ENCODE assay signal across 9 mouse cellular contexts in genomic region chr6:41112861-41113610, GRCm38 (mm10).
A peak's percentile ranks its signal among the peaks of the same experiment; 100 is the strongest.
DNase-seq lines count a peak whose midpoint lies in the region; ATAC-seq and TF ChIP-seq lines count a peak whose summit lies in the region.
"Had no signal": no experiment of that assay in that cellular context is flagged by ENCODE, and none has a peak within 500 bp of the region (broad histone marks: within the 10 kb centered on the region; RNA-seq: fewer than 3 reads in every experiment).

No protein-coding gene starts in this region.

- no peak overlapping the region for H3K4me2 ChIP-seq in forebrain, embryonic 11.5 days (ENCODE audit: low read depth, low read length, severe bottlenecking)
- no peak overlapping the region for H3K4me2 ChIP-seq in forebrain, embryonic 12.5 days
- H3K4me2 ChIP-seq: limb, embryonic 12.5 days had no signal

- peak; percentile 49 to 65 (median 57) for TF ChIP-seq CTCF in MEL (IDR thresholded peaks at IDR 0.05 in 2 of 3, conservative IDR thresholded peaks at IDR 0.05 in 1 of 3; ENCODE audit: control insufficient read depth in 1 of 3, insufficient read depth in 1 of 3, low read depth in 2 of 3, low read length in 3 of 3, poor library complexity in 1 of 3, severe bottlenecking in 1 of 3)

- H3K36me3 ChIP-seq in forebrain, embryonic 11.5 days (ENCODE audit: control insufficient read depth, insufficient read depth, low read length), result no peaks in the 10 kb centered on the region
- H3K36me3 ChIP-seq in forebrain, embryonic 12.5 days (replicated peaks), result no peaks in the 10 kb centered on the region
- H3K36me3 ChIP-seq in MEL (ENCODE audit: control insufficient read depth in 1 of 2, insufficient read depth in 2 of 2, low read length in 2 of 2), result no peaks in the 10 kb centered on the region
- H3K36me3 ChIP-seq: limb, embryonic 12.5 days had no signal

- peak; percentile 14; the same call in 1 of the 2 replicates for TF ChIP-seq RAD21 in MEL (IDR thresholded peaks at IDR 0.05; ENCODE audit: low read depth, low read length)

- no peaks in the 10 kb centered on the region for H3K79me2 ChIP-seq in MEL (ENCODE audit: control insufficient read depth, insufficient read depth, low read length, poor library complexity)

- peak; percentile 33; the same call in 1 of the 2 replicates for ATAC-seq in forebrain, embryonic 11.5 days (replicated peaks; ENCODE audit: low FRiP score)
- ATAC-seq in forebrain, embryonic 12.5 days (ENCODE audit: low FRiP score), result no peak
- ATAC-seq in megakaryocyte progenitor cell, adult 5-6 weeks (replicated peaks; ENCODE audit: poor library complexity), result peak; percentile 71

- H3K9me3 ChIP-seq in forebrain, embryonic 11.5 days (ENCODE audit: control insufficient read depth, low read length), result no peaks in the 10 kb centered on the region
- no peaks in the 10 kb centered on the region for H3K9me3 ChIP-seq in forebrain, embryonic 12.5 days
- H3K9me3 ChIP-seq in MEL (replicated peaks; ENCODE audit: insufficient read depth, low read length), result no peaks in the 10 kb centered on the region
- H3K9me3 ChIP-seq: limb, embryonic 12.5 days had no signal

- intact Hi-C loops in heart, postnatal 14 days (cut with DNase I), result no loop called here

- no peak for TF ChIP-seq EP300 in MEL (IDR thresholded peaks at IDR 0.05; ENCODE audit: low read depth in 1 of 2, low read length in 2 of 2)

- peak; percentile 64 for DNase-seq in forebrain, embryonic 11.5 days (ENCODE audit: low spot score)
- peak; percentile 25 for DNase-seq in MEL (ENCODE audit: low read depth, low spot score)
- peak; percentile 12 to 20 for DNase-seq in cerebellum, postnatal 36 days
- DNase-seq in heart, postnatal 14 days, result peak; percentile 45 to 59
- peak; percentile 29 to 47 for DNase-seq in layer of hippocampus, postnatal 36 days
- peak; percentile 79 to 91 for DNase-seq in spleen, postnatal 4 days (ENCODE audit: low spot score in 2 of 2)

- no peak for TF ChIP-seq POLR2A in MEL (IDR thresholded peaks at IDR 0.05; ENCODE audit: control insufficient read depth in 1 of 2, insufficient read depth in 1 of 2, low read depth in 1 of 2, low read length in 2 of 2, poor library complexity in 1 of 2)

- WGBS in forebrain, embryonic 11.5 days, result 46% methylated on average over 7 of the region's 7 CpGs
- WGBS in forebrain, embryonic 12.5 days, result 44% methylated on average over 7 of the region's 7 CpGs

- H3K4me3 ChIP-seq in forebrain, embryonic 11.5 days (ENCODE audit: low read depth, low read length), result no peak overlapping the region
- H3K4me3 ChIP-seq in forebrain, embryonic 12.5 days (replicated peaks), result no peak overlapping the region
- no peak overlapping the region for H3K4me3 ChIP-seq in MEL (ENCODE audit: control insufficient read depth in 1 of 2, insufficient read depth in 1 of 2, low read depth in 2 of 2, low read length in 2 of 2)
- H3K4me3 ChIP-seq: limb, embryonic 12.5 days had no signal

- H3K27me3 ChIP-seq in forebrain, embryonic 11.5 days (ENCODE audit: control insufficient read depth, insufficient read depth, low read length), result no peaks in the 10 kb centered on the region
- H3K27me3 ChIP-seq in forebrain, embryonic 12.5 days, result no peaks in the 10 kb centered on the region
- H3K27me3 ChIP-seq in MEL (ENCODE audit: control insufficient read depth in 1 of 2, insufficient read depth in 2 of 2, low read length in 2 of 2), result no peaks in the 10 kb centered on the region
- H3K27me3 ChIP-seq: limb, embryonic 12.5 days had no signal

- no peak overlapping the region for H3K9ac ChIP-seq in forebrain, embryonic 11.5 days (ENCODE audit: low read length)
- H3K9ac ChIP-seq in forebrain, embryonic 12.5 days, result no peak overlapping the region
- no peak overlapping the region for H3K9ac ChIP-seq in MEL (ENCODE audit: control insufficient read depth, low read depth, low read length, poor library complexity, severe bottlenecking)
- H3K9ac ChIP-seq: limb, embryonic 12.5 days had no signal

- no peak overlapping the region for H3K27ac ChIP-seq in forebrain, embryonic 11.5 days (ENCODE audit: low read depth, low read length)
- H3K27ac ChIP-seq in forebrain, embryonic 12.5 days, result no peak overlapping the region
- H3K27ac ChIP-seq in MEL (ENCODE audit: control insufficient read depth, low read depth, low read length), result no peak overlapping the region
- H3K27ac ChIP-seq: limb, embryonic 12.5 days had no signal

- H3K4me1 ChIP-seq in forebrain, embryonic 11.5 days (replicated peaks; ENCODE audit: control insufficient read depth, insufficient read depth, low read length), result no peaks in the 10 kb centered on the region
- no peaks in the 10 kb centered on the region for H3K4me1 ChIP-seq in forebrain, embryonic 12.5 days
- no peaks in the 10 kb centered on the region for H3K4me1 ChIP-seq in MEL (ENCODE audit: control insufficient read depth in 1 of 2, insufficient read depth in 2 of 2, low read length in 2 of 2)
- H3K4me1 ChIP-seq: limb, embryonic 12.5 days had no signal

TF ChIP-seq in MEL, 35 proteins besides CTCF, POLR2A, EP300 and RAD21:
- TF ChIP-seq ZKSCAN1 (IDR thresholded peaks at IDR 0.05; ENCODE audit: low read depth, low read length), result no peak
- TF ChIP-seq MXI1 (IDR thresholded peaks at IDR 0.05; ENCODE audit: low read depth, low read length), result no peak

Comparison
In these comparisons a context has a peak if more than half of its experiments do, and no peak if none do; other contexts are left out.
1. DNase-seq: peak in every context shown above with its lines; median percentile 85 in spleen, postnatal 4 days; 64 in forebrain, embryonic 11.5 days; 52 in heart, postnatal 14 days; 38 in layer of hippocampus, postnatal 36 days; 25 in MEL; 16 in cerebellum, postnatal 36 days.